9 mouse cellular contexts compared by ENCODE assay signal in the genomic region with DNA sequence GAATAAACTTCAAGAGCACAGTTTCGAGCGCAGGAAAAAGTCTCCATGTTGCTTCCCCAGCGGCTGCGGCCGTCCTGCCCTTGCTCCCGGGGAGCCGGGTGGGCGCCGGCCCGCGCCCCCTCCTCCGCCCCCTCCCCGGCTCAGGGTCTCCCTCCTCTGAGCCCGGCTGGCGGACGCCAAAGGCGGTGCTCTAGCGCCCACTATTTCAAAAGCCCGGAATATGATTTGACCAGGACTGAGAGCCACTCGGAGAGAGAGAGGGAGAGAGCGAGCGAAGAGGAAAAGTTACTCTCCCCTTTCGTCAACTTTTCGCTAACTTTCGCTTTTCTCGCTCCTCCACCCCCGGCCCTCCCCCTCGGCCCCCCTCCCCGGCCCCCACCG. TPM values are rescaled to one million over a fixed set of nuclear protein-coding genes. Genes with fewer than 3 reads are reported as not detected.
DNase-seq lines count a peak whose midpoint lies in the region; TF ChIP-seq lines count a peak whose summit lies in the region.
"Had no signal": no experiment of that assay in that cellular context is flagged by ENCODE, and none has a peak within 500 bp of the region (broad histone marks: within the 10 kb centered on the region; RNA-seq: fewer than 3 reads in every experiment).

No protein-coding gene starts in this region.

- under 1% methylated on average over 28 of the region's 30 CpGs for WGBS in heart, embryonic 10.5 days

- H3K9me3 ChIP-seq in ES-E14 (ENCODE audit: control insufficient read depth, insufficient read depth, low read depth, low read length): no peaks in the 10 kb centered on the region
- no peaks in the 10 kb centered on the region for H3K9me3 ChIP-seq in heart, embryonic 10.5 days

- DNase-seq in embryo, embryonic 10 days (ENCODE audit: low spot score): peak; percentile 83
- no peak for DNase-seq in embryo, embryonic 9.5 days (ENCODE audit: extremely low spot score)
- no peak for DNase-seq in ES-E14 (ENCODE audit: low read depth, low spot score)
- no peak for DNase-seq in heart, embryonic 10.5 days (ENCODE audit: low spot score)
- peak; percentile 63 for DNase-seq in kidney, postnatal 10 days
- peak; percentile 68 for DNase-seq in lung, postnatal 36 days
- no peak for DNase-seq in thymus, postnatal 10 days (ENCODE audit: low spot score in 2 of 2)
- no peak for DNase-seq in frontal cortex, adult 2 months (ENCODE audit: extremely low spot score in 1 of 2, low spot score in 1 of 2)

- H3K4me1 ChIP-seq in ES-E14 (ENCODE audit: control insufficient read depth in 2 of 2, insufficient read depth in 2 of 2, low read length in 2 of 2, poor library complexity in 1 of 2): peaks cover 0 to 9% of the 10 kb centered on the region in 2 experiments; a peak in 1 of 4 replicates
- peaks cover 87% of the 10 kb centered on the region for H3K4me1 ChIP-seq in heart, embryonic 10.5 days

- H3K4me3 ChIP-seq in ES-E14 (ENCODE audit: insufficient read depth in 1 of 2, low read depth in 1 of 2, low read length in 2 of 2, poor library complexity in 1 of 2, severe bottlenecking in 1 of 2): peak overlapping the region; percentile 55 to 69
- peak overlapping the region; percentile 84 for H3K4me3 ChIP-seq in heart, embryonic 10.5 days

- H3K9ac ChIP-seq in ES-E14 (ENCODE audit: insufficient read depth, low read depth, low read length, poor library complexity, severe bottlenecking): peak overlapping the region; percentile 48

- in situ Hi-C loops in ES-E14 (cut with MboI; ENCODE audit: low sequenced_read_pairs in 2 of 2, unreplicated experiment in 2 of 2): no loop called here

- H3K27ac ChIP-seq in ES-E14 (ENCODE audit: insufficient read depth, low read depth, low read length, poor library complexity, severe bottlenecking): no peak overlapping the region
- peak overlapping the region; percentile 93 for H3K27ac ChIP-seq in heart, embryonic 10.5 days

- H3K36me3 ChIP-seq in ES-E14 (ENCODE audit: control insufficient read depth, insufficient read depth, low read length, poor library complexity, severe bottlenecking): peaks cover 2% of the 10 kb centered on the region; the same call in 1 of the 2 replicates
- no peaks in the 10 kb centered on the region for H3K36me3 ChIP-seq in heart, embryonic 10.5 days

- peaks cover 98% of the 10 kb centered on the region for H3K27me3 ChIP-seq in heart, embryonic 10.5 days (ENCODE audit: insufficient read depth, poor library complexity, severe bottlenecking)

TF ChIP-seq in ES-E14, 5 proteins besides CTCF, POLR2A, EP300 and RAD21:
- no peak for TF ChIP-seq ZC3H11A (IDR thresholded peaks at IDR 0.05; ENCODE audit: borderline replicate concordance, low read depth, low read length)
- no peak for TF ChIP-seq ZNF384 (IDR thresholded peaks at IDR 0.05; ENCODE audit: low read depth, low read length)
- TF ChIP-seq CHD2 (IDR thresholded peaks at IDR 0.05; ENCODE audit: low read depth, low read length): no peak
- no peak for TF ChIP-seq MAFK (IDR thresholded peaks at IDR 0.05; ENCODE audit: insufficient read depth, low read depth, low read length)
- TF ChIP-seq HCFC1 (IDR thresholded peaks at IDR 0.05; ENCODE audit: borderline replicate concordance, insufficient read depth, low read length): no peak

RNA-seq across cellular contexts. Expression of gene Prdm16, which starts 0.6 kb away (rescaled TPM):
- total RNA-seq in ES-E14 (2012; rRNA removed): 3.1 and 3.2 TPM in 2 replicates
- polyA plus RNA-seq in heart, embryonic 10.5 days (2016; fragmentation: Nextera tagmentation; extraction: Ambion mirVana): 13.9 and 16.8 TPM in 2 replicates
- 5.0 and 5.4 TPM in 2 replicates for polyA plus RNA-seq in frontal cortex, adult 2 months (2012; rRNA removed)

RNA-seq across cellular contexts. Expression of gene Actrt2, which starts 31.6 kb away (rescaled TPM):
- total RNA-seq in ES-E14 (2012; rRNA removed): not detected in 2 replicates
- not detected in 2 replicates for polyA plus RNA-seq in heart, embryonic 10.5 days (2016; fragmentation: Nextera tagmentation; extraction: Ambion mirVana)
- not detected in 2 replicates for polyA plus RNA-seq in frontal cortex, adult 2 months (2012; rRNA removed)
- total RNA-seq: heart, postnatal 10 days had no signal

Comparison
In these comparisons a context has a peak if more than half of its experiments do, and no peak if none do; other contexts are left out.
1. DNase-seq: peak in embryo, embryonic 10 days (single experiment), kidney, postnatal 10 days (single experiment) and lung, postnatal 36 days (single experiment); none in embryo, embryonic 9.5 days (single experiment), ES-E14 (single experiment), heart, embryonic 10.5 days (single experiment), thymus, postnatal 10 days (0 of 2) and frontal cortex, adult 2 months (0 of 2).